Comparison of ENCODE assay signal across 8 mouse cellular contexts in the genomic region with DNA sequence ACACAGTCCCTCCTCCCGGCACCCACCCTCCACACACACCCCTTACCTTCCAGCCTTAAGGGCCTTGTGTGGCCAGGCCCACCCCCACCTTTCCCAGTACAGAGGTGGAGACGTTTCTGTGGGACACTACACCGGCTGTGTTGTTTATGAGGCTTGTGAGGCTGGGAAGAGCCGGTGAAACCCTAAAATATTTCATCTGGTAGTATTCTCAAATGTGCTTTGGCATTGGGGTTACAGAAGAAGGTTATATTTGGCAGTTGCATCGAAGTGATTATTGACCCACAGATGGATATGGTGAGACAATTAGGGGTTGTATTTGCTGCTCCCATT. TPM values are rescaled to one million over a fixed set of nuclear protein-coding genes. Genes with fewer than 3 reads are reported as not detected.
DNase-seq lines count a peak whose midpoint lies in the region; ATAC-seq lines count a peak whose summit lies in the region.

No protein-coding gene starts in this region.

- H3K27me3 ChIP-seq in kidney, embryonic 14.5 days (ENCODE audit: control insufficient read depth, insufficient read depth, low read length) = no peaks in the 10 kb centered on the region
- peaks cover 16% of the 10 kb centered on the region; the same call in 1 of the 2 replicates for H3K27me3 ChIP-seq in hindbrain, embryonic 13.5 days
- peaks cover 11% of the 10 kb centered on the region for H3K27me3 ChIP-seq in midbrain, embryonic 12.5 days

- 10% methylated on average over 5 of the region's 5 CpGs for WGBS in kidney, embryonic 14.5 days
- WGBS in hindbrain, embryonic 13.5 days = 11% methylated on average over 5 of the region's 5 CpGs
- 16% methylated on average over 5 of the region's 5 CpGs for WGBS in midbrain, embryonic 12.5 days

- peak overlapping the region; percentile 92 for H3K9ac ChIP-seq in kidney, embryonic 14.5 days (ENCODE audit: low read depth, low read length)
- peak overlapping the region; percentile 98 for H3K9ac ChIP-seq in hindbrain, embryonic 13.5 days
- peak overlapping the region; percentile 94 for H3K9ac ChIP-seq in midbrain, embryonic 12.5 days (replicated peaks)

- peak overlapping the region; percentile 87 for H3K4me3 ChIP-seq in kidney, embryonic 14.5 days (ENCODE audit: low read length)
- peak overlapping the region; percentile 69 for H3K4me3 ChIP-seq in brown adipose tissue, adult 24 weeks (ENCODE audit: insufficient read depth, low read depth, low read length)
- peak overlapping the region; percentile 93 for H3K4me3 ChIP-seq in hindbrain, embryonic 13.5 days
- H3K4me3 ChIP-seq in midbrain, embryonic 12.5 days = peak overlapping the region; percentile 90

- H3K27ac ChIP-seq in kidney, embryonic 14.5 days (ENCODE audit: low read depth, low read length) = no peak overlapping the region
- peak overlapping the region; percentile 60 for H3K27ac ChIP-seq in brown adipose tissue, adult 24 weeks (replicated peaks; ENCODE audit: low read depth, low read length)
- peak overlapping the region; percentile 91 for H3K27ac ChIP-seq in hindbrain, embryonic 13.5 days
- peak overlapping the region; percentile 87 for H3K27ac ChIP-seq in midbrain, embryonic 12.5 days (replicated peaks)

- H3K36me3 ChIP-seq in kidney, embryonic 14.5 days (ENCODE audit: control insufficient read depth, insufficient read depth, low read length) = no peaks in the 10 kb centered on the region
- no peaks in the 10 kb centered on the region for H3K36me3 ChIP-seq in hindbrain, embryonic 13.5 days
- no peaks in the 10 kb centered on the region for H3K36me3 ChIP-seq in midbrain, embryonic 12.5 days

- no peak for DNase-seq in kidney, adult 11 months
- no peak for DNase-seq in spleen, postnatal 36 days (ENCODE audit: low spot score in 2 of 2)
- DNase-seq in embryo, embryonic 10.5 days (ENCODE audit: low spot score) = no peak
- DNase-seq in cerebellum, adult 8-10 months = no peak

- H3K9me3 ChIP-seq in kidney, embryonic 14.5 days (ENCODE audit: control insufficient read depth, low read length) = no peaks in the 10 kb centered on the region
- no peaks in the 10 kb centered on the region for H3K9me3 ChIP-seq in hindbrain, embryonic 13.5 days
- no peaks in the 10 kb centered on the region for H3K9me3 ChIP-seq in midbrain, embryonic 12.5 days

- no peak for ATAC-seq in kidney, embryonic 14.5 days (ENCODE audit: low FRiP score, low TSS enrichment)
- ATAC-seq in hindbrain, embryonic 13.5 days (ENCODE audit: low FRiP score) = no peak
- no peak for ATAC-seq in midbrain, embryonic 12.5 days (ENCODE audit: low FRiP score, low read depth)

- H3K4me2 ChIP-seq in kidney, embryonic 14.5 days (replicated peaks; ENCODE audit: low read depth, low read length) = peak overlapping the region; percentile 93
- H3K4me2 ChIP-seq in hindbrain, embryonic 13.5 days = peak overlapping the region; percentile 84
- H3K4me2 ChIP-seq in midbrain, embryonic 12.5 days (replicated peaks) = peak overlapping the region; percentile 69

- H3K4me1 ChIP-seq in kidney, embryonic 14.5 days (ENCODE audit: control insufficient read depth, insufficient read depth, low read length) = peaks cover 27% of the 10 kb centered on the region
- peaks cover 7% of the 10 kb centered on the region for H3K4me1 ChIP-seq in brown adipose tissue, adult 24 weeks (ENCODE audit: control insufficient read depth, insufficient read depth, insufficient read length, low read length)
- peaks cover 54% of the 10 kb centered on the region for H3K4me1 ChIP-seq in hindbrain, embryonic 13.5 days (replicated peaks)
- peaks cover 50% of the 10 kb centered on the region for H3K4me1 ChIP-seq in midbrain, embryonic 12.5 days

RNA-seq across cellular contexts. Expression of a gene that starts 1.2 kb away (rescaled TPM):
- polyA plus RNA-seq in kidney, embryonic 14.5 days (2014; fragmentation: Nextera tagmentation; extraction: Ambion mirVana) = 6.0 and 7.2 TPM in 2 replicates
- polyA plus RNA-seq in brown adipose tissue, adult 24 weeks (2012; ENCODE audit: insufficient read depth, insufficient read length, missing spikeins) = 3.1 and 3.2 TPM in 2 replicates
- 19.6 and 20.5 TPM in 2 replicates for polyA plus RNA-seq in hindbrain, embryonic 13.5 days (2015; fragmentation: Nextera tagmentation; extraction: Ambion mirVana)
- 12.6 and 14.8 TPM in 2 replicates for polyA plus RNA-seq in midbrain, embryonic 12.5 days (2016; fragmentation: Nextera tagmentation; extraction: Ambion mirVana)

RNA-seq across cellular contexts. Expression of a gene that starts 46.8 kb away (rescaled TPM):
- polyA plus RNA-seq in kidney, embryonic 14.5 days (2014; fragmentation: Nextera tagmentation; extraction: Ambion mirVana) = 6.3 and 8.8 TPM in 2 replicates
- 9.4 and 13.7 TPM in 2 replicates for polyA plus RNA-seq in brown adipose tissue, adult 24 weeks (2012; ENCODE audit: insufficient read depth, insufficient read length, missing spikeins)
- polyA plus RNA-seq in hindbrain, embryonic 13.5 days (2015; fragmentation: Nextera tagmentation; extraction: Ambion mirVana) = 7.9 and 8.6 TPM in 2 replicates
- polyA plus RNA-seq in midbrain, embryonic 12.5 days (2016; fragmentation: Nextera tagmentation; extraction: Ambion mirVana) = 8.0 and 10.7 TPM in 2 replicates

RNA-seq across cellular contexts. Expression of a gene that starts 48.9 kb away (rescaled TPM):
- 5.0 and 5.7 TPM in 2 replicates for polyA plus RNA-seq in kidney, embryonic 14.5 days (2014; fragmentation: Nextera tagmentation; extraction: Ambion mirVana)
- 1.7 and 3.7 TPM in 2 replicates for polyA plus RNA-seq in brown adipose tissue, adult 24 weeks (2012; ENCODE audit: insufficient read depth, insufficient read length, missing spikeins)
- polyA plus RNA-seq in hindbrain, embryonic 13.5 days (2015; fragmentation: Nextera tagmentation; extraction: Ambion mirVana) = 1.7 and 1.8 TPM in 2 replicates
- 5.5 and 5.9 TPM in 2 replicates for polyA plus RNA-seq in midbrain, embryonic 12.5 days (2016; fragmentation: Nextera tagmentation; extraction: Ambion mirVana)

RNA-seq across cellular contexts. Expression of a gene that starts 59.5 kb away (rescaled TPM):
- polyA plus RNA-seq in kidney, embryonic 14.5 days (2014; fragmentation: Nextera tagmentation; extraction: Ambion mirVana) = not detected in 2 replicates
- polyA plus RNA-seq in brown adipose tissue, adult 24 weeks (2012; ENCODE audit: insufficient read depth, insufficient read length, missing spikeins) = not detected in 2 replicates
- not detected in 2 replicates for polyA plus RNA-seq in hindbrain, embryonic 13.5 days (2015; fragmentation: Nextera tagmentation; extraction: Ambion mirVana)
- not detected in 2 replicates for polyA plus RNA-seq in midbrain, embryonic 12.5 days (2016; fragmentation: Nextera tagmentation; extraction: Ambion mirVana)
